Mouse (Mus musculus) hindbrain, embryonic 16.5 days (tissue): ENCODE results near the gene Sun5. TPM values are rescaled to one million over a fixed set of nuclear protein-coding genes. Genes with fewer than 3 reads are reported as not detected.
"Not testable (repeated sequence)": the region's sequence is repeated elsewhere in the genome, so short reads cannot be mapped to it uniquely, and the experiment has no call there.

ENCODE experiments used
- ATAC-seq: fragments of 200-750 bp; cut with Nextera tagmentation; 2 replicates; pipeline ENCODE4 v1.8.0; 2017; ENCODE audit warnings: moderate TSS enrichment, moderate library complexity
- H3K27ac ChIP-seq: fragments of 300-500 bp; sonication (generic); 2 replicates; pipeline ENCODE4 v1.5.1; 2014; ENCODE audit warnings: low read depth, mild to moderate bottlenecking, control low read depth, low read length, moderate library complexity
- H3K27me3 ChIP-seq: fragments of 300-500 bp; sonication (generic); replicated peaks from 2 replicates; pipeline ENCODE4 v1.6.1; 2014; ENCODE audit warnings: low read length; ENCODE audit not compliant: control insufficient read depth, insufficient read depth
- H3K36me3 ChIP-seq: fragments of 300-500 bp; sonication (generic); 2 replicates; pipeline ENCODE4 v1.6.1; 2014; ENCODE audit warnings: mild to moderate bottlenecking, low read length, moderate library complexity, mixed read lengths; ENCODE audit not compliant: control insufficient read depth, insufficient read depth
- H3K4me1 ChIP-seq: fragments of 300-500 bp; sonication (generic); 2 replicates; pipeline ENCODE4 v1.6.1; 2014; ENCODE audit warnings: low read depth, low read length; ENCODE audit not compliant: control insufficient read depth, insufficient read depth
- H3K4me2 ChIP-seq: fragments of 300-500 bp; sonication (generic); 2 replicates; pipeline ENCODE4 v1.6.1; 2014; ENCODE audit warnings: mild to moderate bottlenecking, low read length, control low read depth, moderate library complexity
- H3K4me3 ChIP-seq: fragments of 300-500 bp; sonication (generic); 2 replicates; pipeline ENCODE4 v1.5.1; 2014; ENCODE audit warnings: mild to moderate bottlenecking, low read length, control low read depth, moderate library complexity
- H3K9ac ChIP-seq: fragments of 300-500 bp; sonication (generic); 2 replicates; pipeline ENCODE4 v1.6.1; 2014; ENCODE audit warnings: low read depth, mild to moderate bottlenecking, control low read depth, low read length, moderate library complexity
- H3K9me3 ChIP-seq: fragments of 300-500 bp; sonication (generic); 2 replicates; pipeline ENCODE4 v1.6.1; 2014; ENCODE audit warnings: mild to moderate bottlenecking, low read length, moderate library complexity; ENCODE audit not compliant: control insufficient read depth
- WGBS: fragments of 180-500 bp; shearing (Covaris S2); extraction: QIAGEN DNeasy Blood & Tissue Kit; methylation state at CpG from one replicate; pipeline ENCODE4 v1.1.7; 2014; 5-methylcytosine and 5-hydroxymethylcytosine counted together
- polyA plus RNA-seq: library from polyadenylated mRNA; unstranded; fragments of >200 nt; fragmentation: Nextera tagmentation; extraction: Ambion mirVana; gene quantifications from 2 replicates; pipeline ENCODE4 v1.2.1, GENCODE M21; 2015

Sun5 gene
- polyA plus RNA-seq, 1 experiment from 2014 or later: not detected

- H3K4me2 ChIP-seq: no peak overlapping the region
- no peak overlapping the region for H3K27ac ChIP-seq
- H3K36me3 ChIP-seq: no peaks in the 10 kb centered on the region
- no peak for ATAC-seq
- no peak overlapping the region; the same call in 1 of the 2 replicates for H3K9ac ChIP-seq
- 86% methylated on average over 8 of the region's 8 CpGs for WGBS
- no peak overlapping the region for H3K4me3 ChIP-seq
- no peaks in the 10 kb centered on the region for H3K4me1 ChIP-seq
- no peaks in the 10 kb centered on the region for H3K9me3 ChIP-seq
- H3K27me3 ChIP-seq: no peaks in the 10 kb centered on the region
Measured at GRCm38 (mm10) chr2:153827171-153827830, 43.6 kb downstream of the Sun5 start.

DNA sequence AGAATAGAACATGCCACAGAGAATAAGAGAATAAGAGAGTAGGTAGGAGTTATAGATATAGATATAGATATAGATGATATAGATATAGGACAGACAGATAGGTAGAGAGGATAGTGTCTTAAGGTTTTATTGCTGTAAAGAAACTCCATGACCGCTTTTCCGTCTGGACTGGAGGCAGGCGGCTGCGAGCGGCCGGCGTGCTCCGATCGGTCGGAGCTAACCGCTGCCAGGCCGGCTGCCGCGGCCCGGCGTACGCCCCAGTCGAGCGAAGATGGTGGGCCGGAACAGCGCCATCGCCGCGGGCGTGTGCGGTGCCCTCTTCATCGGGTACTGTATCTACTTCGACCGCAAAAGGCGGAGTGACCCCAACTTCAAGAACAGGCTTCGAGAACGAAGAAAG is 45.0 kb downstream of the Sun5 start:
- H3K27me3 ChIP-seq, H3K4me1 ChIP-seq, H3K27ac ChIP-seq, H3K36me3 ChIP-seq, ATAC-seq, H3K9me3 ChIP-seq, H3K4me3 ChIP-seq, H3K9ac ChIP-seq, H3K4me2 ChIP-seq: not testable (repeated sequence)
- WGBS: 55% methylated on average over 32 of the region's 32 CpGs

DNA sequence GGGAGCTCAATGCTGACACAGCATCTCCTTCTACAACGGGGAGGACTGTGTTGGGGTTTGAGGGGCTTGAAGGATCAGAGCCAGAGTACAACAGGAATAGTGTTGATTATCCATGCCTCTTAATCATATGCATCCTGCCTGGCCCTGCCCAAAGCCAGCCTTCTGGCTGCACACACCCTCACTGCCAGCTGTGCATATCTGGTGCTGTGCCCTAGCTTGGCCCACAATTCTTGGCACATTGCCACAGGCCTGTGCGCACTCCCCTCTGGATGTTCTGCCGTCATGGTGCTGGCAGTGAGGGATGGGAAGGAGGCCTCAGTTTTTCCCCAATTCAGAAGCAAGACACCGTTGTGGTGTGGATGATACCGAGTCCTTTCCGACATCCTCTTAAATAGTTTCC is 46.3 kb downstream of the Sun5 start:
- WGBS: 54% methylated on average over 6 of the region's 6 CpGs
- Histone ChIP-seq H3K4me1 (no peaks in the 10 kb centered on the region), H3K36me3 (no peaks in the 10 kb centered on the region), H3K27me3 (no peaks in the 10 kb centered on the region), H3K9ac (no peak overlapping the region), H3K4me3 (no peak overlapping the region), H3K27ac (no peak overlapping the region), H3K4me2 (no peak overlapping the region), H3K9me3 (no peaks in the 10 kb centered on the region)
- no peak for ATAC-seq

- Histone ChIP-seq H3K4me3 (no peak overlapping the region), H3K27me3 (no peaks in the 10 kb centered on the region), H3K9ac (no peak overlapping the region), H3K9me3 (no peaks in the 10 kb centered on the region), H3K27ac (no peak overlapping the region), H3K4me2 (no peak overlapping the region), H3K4me1 (no peaks in the 10 kb centered on the region), H3K36me3 (no peaks in the 10 kb centered on the region)
- WGBS: 95% methylated on average over 2 of the region's 2 CpGs
- ATAC-seq: no peak
Measured at GRCm38 (mm10) chr2:153822005-153822543, 48.8 kb downstream of the Sun5 start.

DNA sequence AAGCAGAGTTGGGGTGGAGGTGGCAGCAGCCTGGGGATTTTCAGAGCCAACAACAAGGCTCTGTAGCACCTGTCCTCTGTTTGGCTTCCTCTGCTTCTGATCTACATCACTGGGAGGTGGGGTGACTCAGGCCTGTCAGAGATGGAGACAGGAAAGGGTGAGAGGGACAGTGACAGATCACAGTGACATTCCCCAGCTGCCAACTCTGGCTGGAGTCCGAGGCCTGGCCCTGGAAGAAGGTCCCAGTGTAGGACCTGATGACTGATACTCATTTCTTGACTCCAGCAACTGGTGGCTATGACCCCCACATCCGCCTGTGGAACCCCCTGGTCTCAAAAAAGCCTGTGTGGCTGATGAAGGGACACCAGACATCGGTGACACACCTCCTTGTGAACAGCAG is 61.0 kb downstream of the Sun5 start:
- H3K4me2 ChIP-seq: no peak overlapping the region
- H3K4me3 ChIP-seq: no peak overlapping the region
- H3K4me1 ChIP-seq: no peaks in the 10 kb centered on the region
- 72% methylated on average over 3 of the region's 3 CpGs for WGBS
- H3K9ac ChIP-seq: no peak overlapping the region
- H3K27me3 ChIP-seq: no peaks in the 10 kb centered on the region
- H3K36me3 ChIP-seq: no peaks in the 10 kb centered on the region
- no peak for ATAC-seq
- no peaks in the 10 kb centered on the region for H3K9me3 ChIP-seq
- H3K27ac ChIP-seq: no peak overlapping the region

DNA sequence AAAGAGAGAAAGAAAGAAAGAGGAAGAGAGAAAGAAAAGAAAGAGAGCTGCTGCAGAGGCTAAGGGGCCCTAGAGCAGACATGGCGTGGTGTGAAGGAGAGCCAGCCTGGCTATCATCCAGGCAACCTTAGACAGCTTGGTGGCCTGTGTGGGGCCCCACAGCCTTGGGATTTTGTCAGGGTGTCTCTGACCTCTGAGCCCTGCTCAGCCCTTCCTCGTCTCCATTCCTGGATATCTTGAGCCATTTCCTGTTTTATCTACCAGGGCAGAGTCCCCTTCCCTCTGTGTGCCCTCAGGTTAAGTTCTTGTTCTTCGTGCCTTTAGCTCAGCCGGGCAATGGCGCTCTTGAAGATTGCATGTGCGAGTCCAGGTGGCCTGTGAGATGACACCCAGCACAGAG is 62.0 kb downstream of the Sun5 start:
- ATAC-seq: no peak
- WGBS: 87% methylated on average over 6 of the region's 6 CpGs
- no peak overlapping the region for H3K4me2 ChIP-seq
- H3K36me3 ChIP-seq: no peaks in the 10 kb centered on the region
- no peak overlapping the region for H3K4me3 ChIP-seq
- no peak overlapping the region for H3K27ac ChIP-seq
- H3K4me1 ChIP-seq: no peaks in the 10 kb centered on the region
- no peaks in the 10 kb centered on the region for H3K9me3 ChIP-seq
- H3K9ac ChIP-seq: no peak overlapping the region
- H3K27me3 ChIP-seq: no peaks in the 10 kb centered on the region

- H3K9me3 ChIP-seq: no peaks in the 10 kb centered on the region
- H3K9ac ChIP-seq: no peak overlapping the region
- H3K27ac ChIP-seq: no peak overlapping the region
- H3K4me1 ChIP-seq: no peaks in the 10 kb centered on the region
- no peaks in the 10 kb centered on the region for H3K27me3 ChIP-seq
- no peak overlapping the region for H3K4me3 ChIP-seq
- no peaks in the 10 kb centered on the region for H3K36me3 ChIP-seq
- 75% methylated on average over 8 of the region's 8 CpGs for WGBS
- H3K4me2 ChIP-seq: no peak overlapping the region
- ATAC-seq: no peak
Measured at GRCm38 (mm10) chr2:153808146-153808545, 62.7 kb downstream of the Sun5 start.

DNA sequence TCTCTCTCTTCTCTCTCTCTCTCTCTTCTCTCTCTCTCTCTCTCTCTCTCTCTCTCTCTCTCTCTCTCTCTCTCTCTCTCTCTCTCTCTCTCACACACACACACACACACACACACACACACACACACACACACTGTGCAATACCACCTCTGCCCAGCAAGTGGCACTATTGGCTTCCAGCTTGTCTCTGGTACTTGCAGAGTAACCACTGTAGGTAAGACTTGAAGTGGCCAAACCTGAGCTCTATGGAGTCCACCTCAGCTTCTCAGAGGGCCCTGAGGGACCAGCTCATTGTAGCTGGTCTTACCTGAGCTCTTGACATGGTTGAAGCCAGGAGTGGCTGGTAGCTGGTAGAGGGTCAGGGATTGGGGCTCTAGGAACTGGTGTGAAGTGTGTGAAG is 63.4 kb downstream of the Sun5 start:
- not testable (repeated sequence) for H3K4me2 ChIP-seq, ATAC-seq, H3K27me3 ChIP-seq, H3K4me3 ChIP-seq, H3K27ac ChIP-seq, H3K4me1 ChIP-seq, H3K9ac ChIP-seq, H3K36me3 ChIP-seq, H3K9me3 ChIP-seq
